Mouse (Mus musculus) thymus, postnatal 25 days (tissue): ENCODE measurements around the gene Ebf3.

Experiments used
- DNase-seq: peaks from one replicate; pipeline ENCODE4 v3.0.0; 2022

The Ebf3 gene

GRCm38 (mm10) chr7:137313904-137314691 is at the start of gene Ebf3:
Gene Ebf3, minus strand, starts transcription at chr7:137314445.
- peak; percentile 79 for DNase-seq

- DNase-seq = no peak
Observed at GRCm38 (mm10) chr7:137346860-137347259, 32.6 kb upstream of the Ebf3 start.

GRCm38 (mm10) chr7:137346068-137346467 is 31.8 kb upstream of the Ebf3 start:
- no peak for DNase-seq

- no peak for DNase-seq
Observed at GRCm38 (mm10) chr7:137333951-137334350, 19.7 kb upstream of the Ebf3 start.

GRCm38 (mm10) chr7:137322926-137323325 is 8.7 kb upstream of the Ebf3 start:
- no peak for DNase-seq

- DNase-seq = no peak
Observed at GRCm38 (mm10) chr7:137321961-137322784, 7.9 kb upstream of the Ebf3 start.

- DNase-seq = peak; percentile 44
Observed at GRCm38 (mm10) chr7:137321141-137321813, 7.0 kb upstream of the Ebf3 start.

- no peak for DNase-seq
Observed at GRCm38 (mm10) chr7:137320320-137320719, 6.1 kb upstream of the Ebf3 start.

GRCm38 (mm10) chr7:137318924-137319885 is 5.0 kb upstream of the Ebf3 start:
- DNase-seq = peak; percentile 58

- DNase-seq = no peak
Observed at GRCm38 (mm10) chr7:137318383-137318775, 4.1 kb upstream of the Ebf3 start.

- DNase-seq = no peak
Observed at GRCm38 (mm10) chr7:137317659-137318382, 3.6 kb upstream of the Ebf3 start.

GRCm38 (mm10) chr7:137316926-137317658 is 2.8 kb upstream of the Ebf3 start:
- DNase-seq = no peak

GRCm38 (mm10) chr7:137316181-137316925 is 2.1 kb upstream of the Ebf3 start:
- no peak for DNase-seq

- DNase-seq = no peak
Observed at GRCm38 (mm10) chr7:137315544-137315940, 1.3 kb upstream of the Ebf3 start.

- no peak for DNase-seq
Observed at GRCm38 (mm10) chr7:137314710-137315543, 682 bp upstream of the Ebf3 start.

- no peak for DNase-seq
Observed at GRCm38 (mm10) chr7:137313183-137313903, 902 bp downstream of the Ebf3 start.

- no peak for DNase-seq
Observed at GRCm38 (mm10) chr7:137312933-137313182, 1.4 kb downstream of the Ebf3 start.

GRCm38 (mm10) chr7:137312166-137312932 is 1.9 kb downstream of the Ebf3 start:
- no peak for DNase-seq
